Mouse (Mus musculus): ENCODE results near the gene Vav2. TPM values are rescaled to one million over a fixed set of nuclear protein-coding genes. Genes with fewer than 3 reads are reported as not detected.

Gene Vav2
- polyA plus RNA-seq, 1 experiment from 2014 or later = 7.1 TPM

DNA sequence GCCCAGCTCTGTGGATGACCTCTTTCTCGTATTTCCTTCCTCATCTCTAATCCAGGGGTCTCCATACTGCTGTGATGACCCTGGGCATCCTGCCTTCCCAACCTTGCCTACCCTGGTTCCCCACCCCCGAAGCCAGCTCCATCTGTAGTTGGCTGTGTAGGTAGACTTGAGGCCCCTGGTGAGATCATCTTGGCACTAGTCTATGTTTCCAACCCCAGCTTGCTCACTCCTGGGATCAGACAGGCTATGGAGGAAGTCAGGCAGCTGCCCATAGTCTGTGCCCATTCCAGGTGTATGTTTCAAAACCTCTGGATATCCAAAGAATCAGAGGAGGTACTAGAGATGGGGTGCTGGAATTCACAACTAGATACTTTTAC lies 179.4 kb downstream of the Vav2 start:
- no peaks in the 10 kb centered on the region for H3K27me3 ChIP-seq (replicated peaks; ENCODE audit: control insufficient read depth, insufficient read depth, low read length)
- H3K4me2 ChIP-seq (ENCODE audit: low read depth, low read length) = peak overlapping the region; percentile 42; the same call in 1 of the 2 replicates
- peak overlapping the region; percentile 59; the same call in 1 of the 2 replicates for H3K27ac ChIP-seq (replicated peaks; ENCODE audit: low read depth, low read length)
- H3K4me3 ChIP-seq (ENCODE audit: low read depth, low read length) = no peak overlapping the region
- H3K36me3 ChIP-seq (ENCODE audit: control insufficient read depth, insufficient read depth, low read length) = no peaks in the 10 kb centered on the region
- 43% methylated on average over 2 of the region's 2 CpGs for WGBS
- peak; percentile 76 for ATAC-seq (ENCODE audit: low read depth)
- no peaks in the 10 kb centered on the region for H3K9me3 ChIP-seq (ENCODE audit: control insufficient read depth, low read length)
- H3K4me1 ChIP-seq (ENCODE audit: control insufficient read depth, insufficient read depth, low read length) = peaks cover 12% of the 10 kb centered on the region
- H3K9ac ChIP-seq (ENCODE audit: low read depth, low read length) = no peak overlapping the region
- DNase-seq (ENCODE audit: low spot score) = no peak

GRCm38 (mm10) chr2:27246712-27247486 lies 179.9 kb downstream of the Vav2 start:
- H3K9ac ChIP-seq (ENCODE audit: low read depth, low read length) = no peak overlapping the region
- H3K4me1 ChIP-seq (ENCODE audit: control insufficient read depth, insufficient read depth, low read length) = peaks cover 12% of the 10 kb centered on the region
- ATAC-seq (ENCODE audit: low read depth) (peak; percentile 91), DNase-seq (ENCODE audit: low spot score) (peak; percentile 91)
- H3K4me3 ChIP-seq (ENCODE audit: low read depth, low read length) = no peak overlapping the region
- peak overlapping the region; percentile 42 for H3K4me2 ChIP-seq (ENCODE audit: low read depth, low read length)
- 38% methylated on average over 6 of the region's 7 CpGs for WGBS
- no peaks in the 10 kb centered on the region for H3K9me3 ChIP-seq (ENCODE audit: control insufficient read depth, low read length)
- H3K36me3 ChIP-seq (ENCODE audit: control insufficient read depth, insufficient read depth, low read length) = no peaks in the 10 kb centered on the region
- peak overlapping the region; percentile 59 for H3K27ac ChIP-seq (replicated peaks; ENCODE audit: low read depth, low read length)
- no peaks in the 10 kb centered on the region for H3K27me3 ChIP-seq (replicated peaks; ENCODE audit: control insufficient read depth, insufficient read depth, low read length)

DNA sequence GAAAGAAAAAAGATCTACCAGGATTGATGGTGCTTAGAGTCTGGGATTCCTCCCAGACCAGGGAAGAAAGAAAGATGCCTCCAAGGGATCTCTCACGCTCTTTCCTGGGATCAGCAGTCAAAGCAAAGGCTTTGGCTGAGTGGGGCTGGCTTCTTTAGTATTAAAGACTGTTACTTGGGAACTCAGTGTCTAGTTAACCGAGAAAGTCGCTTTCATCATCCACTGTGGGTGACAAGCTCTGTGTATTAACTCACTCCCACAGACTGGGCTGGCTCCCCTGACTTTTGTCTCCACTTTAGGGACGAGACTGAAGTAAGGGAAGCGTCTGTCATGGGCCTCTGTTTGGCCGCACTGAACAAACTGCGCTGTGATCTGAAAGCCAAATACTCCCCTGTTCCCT lies 180.9 kb downstream of the Vav2 start:
- ATAC-seq (ENCODE audit: low read depth) = no peak
- no peak for DNase-seq (ENCODE audit: low spot score)
- WGBS = 63% methylated on average over 7 of the region's 7 CpGs
- Histone ChIP-seq H3K27ac (replicated peaks; ENCODE audit: low read depth, low read length) (no peak overlapping the region), H3K4me3 (ENCODE audit: low read depth, low read length) (no peak overlapping the region), H3K27me3 (replicated peaks; ENCODE audit: control insufficient read depth, insufficient read depth, low read length) (no peaks in the 10 kb centered on the region), H3K9ac (ENCODE audit: low read depth, low read length) (no peak overlapping the region), H3K4me1 (ENCODE audit: control insufficient read depth, insufficient read depth, low read length) (peaks cover 12% of the 10 kb centered on the region), H3K9me3 (ENCODE audit: control insufficient read depth, low read length) (no peaks in the 10 kb centered on the region), H3K4me2 (ENCODE audit: low read depth, low read length) (peak overlapping the region; percentile 42; the same call in 1 of the 2 replicates), H3K36me3 (ENCODE audit: control insufficient read depth, insufficient read depth, low read length) (no peaks in the 10 kb centered on the region)

DNA sequence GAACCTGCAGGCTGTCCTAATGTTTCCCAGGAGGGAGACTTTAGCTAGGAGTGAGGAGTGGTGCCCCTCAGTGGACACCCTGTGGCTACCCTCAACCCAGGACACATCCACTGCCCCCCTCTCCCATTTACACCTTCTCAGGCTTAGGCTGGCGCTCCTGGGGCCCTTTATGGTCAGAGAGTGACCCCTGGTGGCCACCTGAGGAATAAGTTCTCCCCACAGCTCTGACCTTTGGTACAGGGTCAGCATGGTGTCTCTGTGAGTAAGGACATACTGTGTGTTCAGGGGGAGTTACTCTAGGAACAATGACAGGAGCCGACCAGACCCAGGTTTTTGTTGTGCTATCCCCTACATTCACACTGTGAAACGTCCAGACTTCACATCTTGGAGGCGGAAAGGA lies 189.5 kb downstream of the Vav2 start:
- WGBS = 30% methylated on average over 4 of the region's 4 CpGs
- no peaks in the 10 kb centered on the region for H3K27me3 ChIP-seq (replicated peaks; ENCODE audit: control insufficient read depth, insufficient read depth, low read length)
- H3K36me3 ChIP-seq (ENCODE audit: control insufficient read depth, insufficient read depth, low read length) = no peaks in the 10 kb centered on the region
- H3K9me3 ChIP-seq (ENCODE audit: control insufficient read depth, low read length) = no peaks in the 10 kb centered on the region
- H3K4me3 ChIP-seq (ENCODE audit: low read depth, low read length) = no peak overlapping the region
- no peak overlapping the region for H3K27ac ChIP-seq (replicated peaks; ENCODE audit: low read depth, low read length)
- H3K4me2 ChIP-seq (ENCODE audit: low read depth, low read length) = no peak overlapping the region
- peak; percentile 45 for DNase-seq (ENCODE audit: low spot score)
- peak; percentile 38; the same call in 1 of the 2 replicates for ATAC-seq (ENCODE audit: low read depth)
- H3K4me1 ChIP-seq (ENCODE audit: control insufficient read depth, insufficient read depth, low read length) = no peaks in the 10 kb centered on the region
- H3K9ac ChIP-seq (ENCODE audit: low read depth, low read length) = no peak overlapping the region

DNA sequence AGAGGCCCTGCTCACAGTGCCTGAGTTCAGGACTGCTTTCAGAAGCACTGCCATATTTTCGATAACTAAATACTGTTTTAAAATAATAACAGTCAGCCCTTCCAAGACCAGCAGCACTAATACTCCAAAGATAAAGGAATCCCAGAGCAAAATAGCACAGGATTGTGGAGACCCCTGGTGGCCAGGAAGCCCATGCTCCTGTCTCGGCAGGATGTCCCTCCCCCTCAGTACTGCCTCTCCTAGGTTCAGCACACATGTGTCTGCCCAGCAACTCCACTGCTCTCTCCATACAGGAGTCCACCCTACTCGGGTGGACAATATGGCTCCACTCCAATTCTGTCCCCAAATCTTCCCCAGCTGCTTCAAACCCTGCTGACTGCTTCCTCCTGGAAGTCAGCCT lies 191.1 kb downstream of the Vav2 start:
- Histone ChIP-seq H3K27ac (replicated peaks; ENCODE audit: low read depth, low read length) (no peak overlapping the region), H3K4me2 (ENCODE audit: low read depth, low read length) (no peak overlapping the region), H3K4me1 (ENCODE audit: control insufficient read depth, insufficient read depth, low read length) (no peaks in the 10 kb centered on the region), H3K4me3 (ENCODE audit: low read depth, low read length) (no peak overlapping the region), H3K36me3 (ENCODE audit: control insufficient read depth, insufficient read depth, low read length) (no peaks in the 10 kb centered on the region), H3K27me3 (replicated peaks; ENCODE audit: control insufficient read depth, insufficient read depth, low read length) (no peaks in the 10 kb centered on the region), H3K9me3 (ENCODE audit: control insufficient read depth, low read length) (no peaks in the 10 kb centered on the region), H3K9ac (ENCODE audit: low read depth, low read length) (no peak overlapping the region)
- peak; percentile 70 for DNase-seq (ENCODE audit: low spot score)
- ATAC-seq (ENCODE audit: low read depth) = peak; percentile 66
- WGBS = 14% methylated on average over 3 of the region's 3 CpGs

GRCm38 (mm10) chr2:27232376-27232775 lies 194.5 kb downstream of the Vav2 start:
- H3K9me3 ChIP-seq (ENCODE audit: control insufficient read depth, low read length) = no peaks in the 10 kb centered on the region
- no peak overlapping the region for H3K4me2 ChIP-seq (ENCODE audit: low read depth, low read length)
- no peaks in the 10 kb centered on the region for H3K27me3 ChIP-seq (replicated peaks; ENCODE audit: control insufficient read depth, insufficient read depth, low read length)
- H3K4me1 ChIP-seq (ENCODE audit: control insufficient read depth, insufficient read depth, low read length) = no peaks in the 10 kb centered on the region
- H3K9ac ChIP-seq (ENCODE audit: low read depth, low read length) = no peak overlapping the region
- H3K36me3 ChIP-seq (ENCODE audit: control insufficient read depth, insufficient read depth, low read length) = no peaks in the 10 kb centered on the region
- H3K27ac ChIP-seq (replicated peaks; ENCODE audit: low read depth, low read length) = no peak overlapping the region
- ATAC-seq (ENCODE audit: low read depth) (no peak), DNase-seq (ENCODE audit: low spot score) (peak; percentile 38)
- WGBS = 22% methylated on average over 7 of the region's 7 CpGs
- no peak overlapping the region for H3K4me3 ChIP-seq (ENCODE audit: low read depth, low read length)

DNA sequence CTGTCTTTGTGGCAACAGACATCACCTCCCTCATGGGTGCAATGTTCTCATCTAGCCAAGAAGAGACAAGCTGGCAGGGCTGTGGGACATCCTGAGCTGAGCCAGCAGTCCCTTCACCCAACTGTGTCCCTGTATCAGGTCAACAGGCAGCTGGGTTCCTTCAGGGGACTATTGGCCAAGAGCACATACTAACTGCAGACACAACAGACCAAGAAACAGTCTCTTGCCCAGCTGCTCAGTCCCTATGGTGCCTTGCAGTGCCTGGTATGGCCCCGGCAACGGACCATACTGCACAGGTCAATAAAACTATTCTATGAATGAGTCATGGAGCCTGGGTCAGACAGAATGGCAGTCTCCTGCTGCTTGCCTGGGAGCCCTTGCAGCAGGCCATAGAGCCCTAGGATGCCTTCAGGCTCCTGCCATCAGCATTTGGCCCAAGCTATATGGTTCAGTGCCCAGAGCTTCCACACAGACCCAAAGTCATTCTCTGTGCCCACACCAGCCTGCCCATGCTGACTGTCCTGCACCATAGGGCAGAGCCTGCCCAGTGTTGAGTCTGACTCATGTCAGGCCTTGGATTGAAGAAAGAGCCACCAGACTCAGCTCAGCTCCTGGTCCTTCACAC lies 197.2 kb downstream of the Vav2 start:
- H3K4me3 ChIP-seq (ENCODE audit: low read depth, low read length) = no peak overlapping the region
- no peak overlapping the region for H3K27ac ChIP-seq (replicated peaks; ENCODE audit: low read depth, low read length)
- no peak for ATAC-seq (ENCODE audit: low read depth)

GRCm38 (mm10) chr2:27228809-27229480 lies 197.9 kb downstream of the Vav2 start:
- DNase-seq (ENCODE audit: low spot score) (no peak), ATAC-seq (ENCODE audit: low read depth) (no peak)
- Histone ChIP-seq H3K9ac (ENCODE audit: low read depth, low read length) (no peak overlapping the region), H3K4me2 (ENCODE audit: low read depth, low read length) (no peak overlapping the region), H3K27ac (replicated peaks; ENCODE audit: low read depth, low read length) (no peak overlapping the region), H3K4me1 (ENCODE audit: control insufficient read depth, insufficient read depth, low read length) (no peaks in the 10 kb centered on the region), H3K36me3 (ENCODE audit: control insufficient read depth, insufficient read depth, low read length) (no peaks in the 10 kb centered on the region), H3K27me3 (replicated peaks; ENCODE audit: control insufficient read depth, insufficient read depth, low read length) (no peaks in the 10 kb centered on the region), H3K4me3 (ENCODE audit: low read depth, low read length) (no peak overlapping the region), H3K9me3 (ENCODE audit: control insufficient read depth, low read length) (no peaks in the 10 kb centered on the region)
- WGBS = 74% methylated on average over 5 of the region's 5 CpGs

More for the DNA sequence above, 197.2 kb downstream of the Vav2 start:
- Histone ChIP-seq H3K9me3 (ENCODE audit: control insufficient read depth, low read length) (no peaks in the 10 kb centered on the region), H3K36me3 (ENCODE audit: control insufficient read depth, insufficient read depth, low read length) (no peaks in the 10 kb centered on the region), H3K4me2 (ENCODE audit: low read depth, low read length) (no peak overlapping the region), H3K27me3 (replicated peaks; ENCODE audit: control insufficient read depth, insufficient read depth, low read length) (no peaks in the 10 kb centered on the region), H3K9ac (ENCODE audit: low read depth, low read length) (no peak overlapping the region), H3K4me1 (ENCODE audit: control insufficient read depth, insufficient read depth, low read length) (no peaks in the 10 kb centered on the region)
- no peak for DNase-seq (ENCODE audit: low spot score)
- WGBS = 91% methylated on average over 2 of the region's 2 CpGs

Data from embryonic facial prominence, embryonic 14.5 days (tissue).